Mouse (Mus musculus) heart, embryonic 13.5 days (tissue): ENCODE results near the gene Atp7b. TPM values are rescaled to one million over a fixed set of nuclear protein-coding genes. Genes with fewer than 3 reads are reported as not detected.

Source experiments
- ATAC-seq: fragments of 200-750 bp; cut with Nextera tagmentation; 2 replicates; pipeline ENCODE4 v1.8.0; 2017; ENCODE audit warnings: moderate TSS enrichment; ENCODE audit not compliant: insufficient number of reproducible peaks, low FRiP score, low TSS enrichment; ENCODE audit errors: extremely low read depth
- H3K27ac ChIP-seq: fragments of 300-500 bp; sonication (generic); replicated peaks from 2 replicates; pipeline ENCODE4 v1.5.1; 2015; ENCODE audit warnings: moderate library complexity, mild to moderate bottlenecking, inconsistent platforms
- H3K27me3 ChIP-seq: fragments of 300-500 bp; sonication (generic); replicated peaks from 2 replicates; pipeline ENCODE4 v1.6.1; 2015; ENCODE audit warnings: mild to moderate bottlenecking, inconsistent platforms
- H3K36me3 ChIP-seq: fragments of 300-500 bp; sonication (generic); 2 replicates; pipeline ENCODE4 v1.6.1; 2015; ENCODE audit warnings: mild to moderate bottlenecking, inconsistent platforms
- H3K4me1 ChIP-seq: fragments of 300-500 bp; sonication (generic); 2 replicates; pipeline ENCODE4 v1.6.1; 2015; ENCODE audit warnings: inconsistent platforms
- H3K4me2 ChIP-seq: fragments of 300-500 bp; sonication (generic); 2 replicates; pipeline ENCODE4 v1.6.1; 2015; ENCODE audit warnings: inconsistent platforms, mild to moderate bottlenecking, moderate library complexity
- H3K4me3 ChIP-seq: fragments of 300-500 bp; sonication (generic); 2 replicates; pipeline ENCODE4 v1.5.1; 2015; ENCODE audit warnings: moderate library complexity, mild to moderate bottlenecking, inconsistent platforms
- H3K9ac ChIP-seq: fragments of 300-500 bp; sonication (generic); 2 replicates; pipeline ENCODE4 v1.6.1; 2015; ENCODE audit warnings: inconsistent platforms, mild to moderate bottlenecking, moderate library complexity
- H3K9me3 ChIP-seq: fragments of 300-500 bp; sonication (generic); 2 replicates; pipeline ENCODE4 v1.6.1; 2016; ENCODE audit warnings: inconsistent platforms
- WGBS: fragments of 180-500 bp; shearing (Covaris S2); methylation state at CpG from one replicate; pipeline ENCODE4 v1.1.7; 2015; ENCODE audit warnings: mixed read lengths; 5-methylcytosine and 5-hydroxymethylcytosine counted together
- polyA plus RNA-seq: library from polyadenylated mRNA; unstranded; fragments of >200 nt; fragmentation: Nextera tagmentation; extraction: Ambion mirVana; gene quantifications from 2 replicates; pipeline ENCODE4 v1.2.1, GENCODE M21; 2015

Atp7b gene
- 1.4 and 1.8 TPM in 2 replicates for polyA plus RNA-seq

GRCm38 (mm10) chr8:22059821-22060445, at the start of gene Atp7b:
Atp7b (minus strand) TSS chr8:22060305.
- WGBS: under 1% methylated on average over 40 of the region's 46 CpGs
- Histone ChIP-seq H3K27ac (peak within 1 kb of the TSS; percentile 40; the same call in 1 of the 2 replicates), H3K9me3 (no peaks in the 10 kb centered on the region), H3K4me1 (peaks cover 6% of the 10 kb centered on the region), H3K4me2 (peak within 1 kb of the TSS; percentile 84), H3K9ac (peak within 1 kb of the TSS; percentile 83), H3K36me3 (peaks cover 30% of the 10 kb centered on the region), H3K27me3 (peaks cover 27% of the 10 kb centered on the region), H3K4me3 (peak within 1 kb of the TSS; percentile 75)
- peak; percentile 82; the same call in 1 of the 2 replicates for ATAC-seq

GRCm38 (mm10) chr8:22107020-22107419, 46.9 kb upstream of the Atp7b start:
- H3K4me1 ChIP-seq: no peaks in the 10 kb centered on the region
- H3K4me3 ChIP-seq: no peak overlapping the region
- H3K27ac ChIP-seq: no peak overlapping the region
- 70% methylated on average over 4 of the region's 4 CpGs for WGBS
- no peak for ATAC-seq
- no peaks in the 10 kb centered on the region for H3K9me3 ChIP-seq
- H3K9ac ChIP-seq: no peak overlapping the region
- no peaks in the 10 kb centered on the region for H3K27me3 ChIP-seq
- no peak overlapping the region for H3K4me2 ChIP-seq
- no peaks in the 10 kb centered on the region for H3K36me3 ChIP-seq

- no peaks in the 10 kb centered on the region for H3K9me3 ChIP-seq
- 43% methylated on average over 8 of the region's 8 CpGs for WGBS
Measured at GRCm38 (mm10) chr8:22091568-22091967, 31.5 kb upstream of the Atp7b start.

GRCm38 (mm10) chr8:22089226-22089625, 29.1 kb upstream of the Atp7b start:
- 90% methylated on average over 4 of the region's 4 CpGs for WGBS

More at GRCm38 (mm10) chr8:22091568-22091967, 31.5 kb upstream of the Atp7b start:
- Histone ChIP-seq H3K9ac (no peak overlapping the region), H3K36me3 (no peaks in the 10 kb centered on the region), H3K4me1 (no peaks in the 10 kb centered on the region), H3K4me2 (no peak overlapping the region), H3K27me3 (no peaks in the 10 kb centered on the region), H3K27ac (no peak overlapping the region), H3K4me3 (no peak overlapping the region)
- no peak for ATAC-seq

GRCm38 (mm10) chr8:22079313-22080007, 19.4 kb upstream of the Atp7b start:
- no peaks in the 10 kb centered on the region for H3K9me3 ChIP-seq
- H3K4me1 ChIP-seq: peaks cover 3% of the 10 kb centered on the region
- H3K4me2 ChIP-seq: no peak overlapping the region
- 77% methylated on average over 9 of the region's 9 CpGs for WGBS
- H3K4me3 ChIP-seq: no peak overlapping the region
- ATAC-seq: no peak
- H3K27ac ChIP-seq: no peak overlapping the region
- H3K27me3 ChIP-seq: no peaks in the 10 kb centered on the region
- no peak overlapping the region for H3K9ac ChIP-seq
- H3K36me3 ChIP-seq: no peaks in the 10 kb centered on the region

More at GRCm38 (mm10) chr8:22089226-22089625, 29.1 kb upstream of the Atp7b start:
- H3K27me3 ChIP-seq: no peaks in the 10 kb centered on the region
- no peak overlapping the region for H3K27ac ChIP-seq
- no peak overlapping the region for H3K4me2 ChIP-seq
- no peak overlapping the region for H3K4me3 ChIP-seq
- no peaks in the 10 kb centered on the region for H3K9me3 ChIP-seq
- ATAC-seq: no peak
- H3K9ac ChIP-seq: no peak overlapping the region
- H3K4me1 ChIP-seq: no peaks in the 10 kb centered on the region
- H3K36me3 ChIP-seq: no peaks in the 10 kb centered on the region

- ATAC-seq: no peak
- 2% methylated on average over 3 of the region's 3 CpGs for WGBS
- Histone ChIP-seq H3K9me3 (no peaks in the 10 kb centered on the region), H3K27ac (no peak overlapping the region), H3K4me3 (peak overlapping the region; percentile 75), H3K27me3 (peaks cover 27% of the 10 kb centered on the region), H3K9ac (peak overlapping the region; percentile 83), H3K4me2 (peak overlapping the region; percentile 84), H3K4me1 (peaks cover 6% of the 10 kb centered on the region), H3K36me3 (peaks cover 42% of the 10 kb centered on the region)
Measured at GRCm38 (mm10) chr8:22061126-22061525, 1.0 kb upstream of the Atp7b start.

GRCm38 (mm10) chr8:22060446-22060889, 363 bp upstream of the Atp7b start, which contains the start of gene Alg11:
Alg11 (plus strand) TSS chr8:22060721.
- Histone ChIP-seq H3K4me3 (peak within 1 kb of the TSS; percentile 75), H3K9ac (peak within 1 kb of the TSS; percentile 83), H3K9me3 (no peaks in the 10 kb centered on the region), H3K27ac (peak within 1 kb of the TSS; percentile 40; the same call in 1 of the 2 replicates), H3K27me3 (peaks cover 27% of the 10 kb centered on the region), H3K36me3 (peaks cover 35% of the 10 kb centered on the region), H3K4me2 (peak within 1 kb of the TSS; percentile 84), H3K4me1 (peaks cover 6% of the 10 kb centered on the region)
- under 1% methylated on average over 32 of the region's 36 CpGs for WGBS
- ATAC-seq: peak; percentile 100

- Histone ChIP-seq H3K4me2 (peak overlapping the region; percentile 84), H3K36me3 (peaks cover 23% of the 10 kb centered on the region), H3K27me3 (peaks cover 27% of the 10 kb centered on the region), H3K27ac (no peak overlapping the region), H3K9me3 (no peaks in the 10 kb centered on the region), H3K9ac (peak overlapping the region; percentile 79), H3K4me1 (peaks cover 11% of the 10 kb centered on the region), H3K4me3 (peak overlapping the region; percentile 75)
- ATAC-seq: no peak
- 49% methylated on average over 11 of the region's 11 CpGs for WGBS
Measured at GRCm38 (mm10) chr8:22059153-22059738, 859 bp downstream of the Atp7b start.

GRCm38 (mm10) chr8:22058368-22058767, 1.7 kb downstream of the Atp7b start:
- peak overlapping the region; percentile 22; the same call in 1 of the 2 replicates for H3K4me2 ChIP-seq
- no peak for ATAC-seq
- 56% methylated on average over 9 of the region's 9 CpGs for WGBS

GRCm38 (mm10) chr8:22056850-22057249, 3.3 kb downstream of the Atp7b start:
- H3K4me3 ChIP-seq: no peak overlapping the region
- 80% methylated on average over 3 of the region's 3 CpGs for WGBS
- peaks cover 27% of the 10 kb centered on the region for H3K27me3 ChIP-seq
- peaks cover under 1% of the 10 kb centered on the region; the same call in 1 of the 2 replicates for H3K36me3 ChIP-seq
- peaks cover 11% of the 10 kb centered on the region for H3K4me1 ChIP-seq
- no peak overlapping the region for H3K4me2 ChIP-seq
- no peak overlapping the region for H3K9ac ChIP-seq
- no peak overlapping the region for H3K27ac ChIP-seq
- ATAC-seq: no peak
- no peaks in the 10 kb centered on the region for H3K9me3 ChIP-seq

More at GRCm38 (mm10) chr8:22058368-22058767, 1.7 kb downstream of the Atp7b start:
- Histone ChIP-seq H3K9me3 (no peaks in the 10 kb centered on the region), H3K4me1 (peaks cover 11% of the 10 kb centered on the region), H3K27ac (no peak overlapping the region), H3K9ac (no peak overlapping the region), H3K4me3 (no peak overlapping the region), H3K36me3 (peaks cover 15% of the 10 kb centered on the region), H3K27me3 (peaks cover 27% of the 10 kb centered on the region)

- no peak overlapping the region for H3K9ac ChIP-seq
- no peaks in the 10 kb centered on the region for H3K36me3 ChIP-seq
- H3K4me1 ChIP-seq: peaks cover 4% of the 10 kb centered on the region; the same call in 1 of the 2 replicates
- ATAC-seq: no peak
- WGBS: 84% methylated on average over 2 of the region's 2 CpGs
- no peak overlapping the region for H3K4me2 ChIP-seq
- H3K9me3 ChIP-seq: no peaks in the 10 kb centered on the region
- no peak overlapping the region for H3K4me3 ChIP-seq
- no peak overlapping the region for H3K27ac ChIP-seq
- peaks cover 27% of the 10 kb centered on the region for H3K27me3 ChIP-seq
Measured at GRCm38 (mm10) chr8:22055492-22055877, 4.6 kb downstream of the Atp7b start.
